ENCODE assay signal across 9 mouse cellular contexts in genomic region chr10:79865801-79866295, GRCm38 (mm10). TPM values are rescaled to one million over a fixed set of nuclear protein-coding genes. Genes with fewer than 3 reads are reported as not detected.
DNase-seq lines count a peak whose midpoint lies in the region; ATAC-seq and TF ChIP-seq lines count a peak whose summit lies in the region.
"Had no signal": no experiment of that assay in that cellular context is flagged by ENCODE, and none has a peak within 500 bp of the region (broad histone marks: within the 10 kb centered on the region; RNA-seq: fewer than 3 reads in every experiment).

No protein-coding gene starts in this region.

- no peaks in the 10 kb centered on the region for H3K27me3 ChIP-seq in heart, embryonic 13.5 days (replicated peaks)
- no peaks in the 10 kb centered on the region for H3K27me3 ChIP-seq in MEL (ENCODE audit: control insufficient read depth in 1 of 2, insufficient read depth in 2 of 2, low read length in 2 of 2)
- no peaks in the 10 kb centered on the region for H3K27me3 ChIP-seq in embryonic facial prominence, embryonic 12.5 days
- H3K27me3 ChIP-seq in kidney, embryonic 15.5 days: no peaks in the 10 kb centered on the region
- H3K27me3 ChIP-seq in stomach, postnatal 0 days (ENCODE audit: control insufficient read depth, insufficient read depth, low read length): no peaks in the 10 kb centered on the region
- H3K27me3 ChIP-seq: liver, embryonic 13.5 days had no signal

- ATAC-seq in heart, embryonic 13.5 days (ENCODE audit: extremely low read depth, insufficient number of reproducible peaks, low FRiP score, low TSS enrichment): no peak
- no peak for ATAC-seq in embryonic facial prominence, embryonic 12.5 days (ENCODE audit: insufficient number of reproducible peaks, insufficient read depth, low FRiP score, low TSS enrichment)
- peak; percentile 10; the same call in 1 of the 2 replicates for ATAC-seq in kidney, embryonic 15.5 days (replicated peaks; ENCODE audit: low FRiP score)
- peak; percentile 31; the same call in 1 of the 2 replicates for ATAC-seq in stomach, postnatal 0 days (ENCODE audit: low FRiP score, low TSS enrichment)

- TF ChIP-seq EP300 in MEL (IDR thresholded peaks at IDR 0.05; ENCODE audit: low read depth in 1 of 2, low read length in 2 of 2): no peak
- no peak for TF ChIP-seq EP300 in stomach, postnatal 0 days (optimal IDR thresholded peaks at IDR 0.05)

- no peak for DNase-seq in heart, postnatal 36 days
- no peak for DNase-seq in MEL (ENCODE audit: low read depth, low spot score)
- no peak for DNase-seq in stomach, postnatal 0 days (ENCODE audit: low spot score)
- DNase-seq in spleen, postnatal 36 days (ENCODE audit: low spot score in 2 of 2): no peak
- no peak for DNase-seq in lung, postnatal 14 days
- DNase-seq: liver, embryonic 13.5 days had no signal

- H3K9ac ChIP-seq in heart, embryonic 13.5 days: 0 out of 2 replicates have a peak overlapping the region, but pooled peaks have one; percentile 38
- no peak overlapping the region for H3K9ac ChIP-seq in MEL (ENCODE audit: control insufficient read depth, low read depth, low read length, poor library complexity, severe bottlenecking)
- H3K9ac ChIP-seq in embryonic facial prominence, embryonic 12.5 days: no peak overlapping the region
- no peak overlapping the region for H3K9ac ChIP-seq in kidney, embryonic 15.5 days
- no peak overlapping the region for H3K9ac ChIP-seq in stomach, postnatal 0 days (ENCODE audit: low read length)
- H3K9ac ChIP-seq: liver, embryonic 13.5 days had no signal

- H3K9me3 ChIP-seq in heart, embryonic 13.5 days: no peaks in the 10 kb centered on the region
- H3K9me3 ChIP-seq in MEL (replicated peaks; ENCODE audit: insufficient read depth, low read length): no peaks in the 10 kb centered on the region
- no peaks in the 10 kb centered on the region for H3K9me3 ChIP-seq in embryonic facial prominence, embryonic 12.5 days
- H3K9me3 ChIP-seq in kidney, embryonic 15.5 days (replicated peaks): no peaks in the 10 kb centered on the region
- H3K9me3 ChIP-seq in stomach, postnatal 0 days (ENCODE audit: control insufficient read depth, low read length): no peaks in the 10 kb centered on the region
- H3K9me3 ChIP-seq: liver, embryonic 13.5 days had no signal

- intact Hi-C loops in heart, postnatal 36 days (cut with DNase I): no loop called here

- H3K4me2 ChIP-seq in heart, embryonic 13.5 days: no peak overlapping the region
- H3K4me2 ChIP-seq in embryonic facial prominence, embryonic 12.5 days (replicated peaks): no peak overlapping the region
- no peak overlapping the region for H3K4me2 ChIP-seq in kidney, embryonic 15.5 days
- H3K4me2 ChIP-seq in stomach, postnatal 0 days (replicated peaks; ENCODE audit: low read depth): no peak overlapping the region
- H3K4me2 ChIP-seq: liver, embryonic 13.5 days had no signal

- peak overlapping the region; percentile 10 for H3K27ac ChIP-seq in heart, embryonic 13.5 days (replicated peaks)
- H3K27ac ChIP-seq in MEL (ENCODE audit: control insufficient read depth, low read depth, low read length): no peak overlapping the region
- 0 out of 2 replicates have a peak overlapping the region, but pooled peaks have one; percentile 43 for H3K27ac ChIP-seq in embryonic facial prominence, embryonic 12.5 days
- H3K27ac ChIP-seq in kidney, embryonic 15.5 days: peak overlapping the region; percentile 59
- H3K27ac ChIP-seq in stomach, postnatal 0 days (replicated peaks): no peak overlapping the region

- peak; percentile 34 for TF ChIP-seq RAD21 in MEL (IDR thresholded peaks at IDR 0.05; ENCODE audit: low read depth, low read length)

- H3K4me1 ChIP-seq in heart, embryonic 13.5 days: peaks cover 11% of the 10 kb centered on the region
- H3K4me1 ChIP-seq in MEL (ENCODE audit: control insufficient read depth in 1 of 2, insufficient read depth in 2 of 2, low read length in 2 of 2): no peaks in the 10 kb centered on the region
- H3K4me1 ChIP-seq in embryonic facial prominence, embryonic 12.5 days: no peaks in the 10 kb centered on the region
- H3K4me1 ChIP-seq in kidney, embryonic 15.5 days: peaks cover 37% of the 10 kb centered on the region
- H3K4me1 ChIP-seq in stomach, postnatal 0 days (replicated peaks; ENCODE audit: control insufficient read depth, insufficient read depth): no peaks in the 10 kb centered on the region

- TF ChIP-seq POLR2A in MEL (IDR thresholded peaks at IDR 0.05; ENCODE audit: control insufficient read depth in 1 of 2, insufficient read depth in 1 of 2, low read depth in 1 of 2, low read length in 2 of 2, poor library complexity in 1 of 2): 0 out of 4 replicates have a peak, but pooled peaks of 1 of the 2 experiments have one; percentile 10

- no peak overlapping the region for H3K4me3 ChIP-seq in heart, embryonic 13.5 days
- H3K4me3 ChIP-seq in MEL (ENCODE audit: control insufficient read depth in 1 of 2, insufficient read depth in 1 of 2, low read depth in 2 of 2, low read length in 2 of 2): no peak overlapping the region
- no peak overlapping the region for H3K4me3 ChIP-seq in embryonic facial prominence, embryonic 12.5 days
- no peak overlapping the region for H3K4me3 ChIP-seq in kidney, embryonic 15.5 days (replicated peaks)
- no peak overlapping the region for H3K4me3 ChIP-seq in stomach, postnatal 0 days (ENCODE audit: low read depth, low read length)
- H3K4me3 ChIP-seq: liver, embryonic 13.5 days had no signal

- 66% methylated on average over 19 of the region's 19 CpGs for WGBS in heart, embryonic 13.5 days
- 70% methylated on average over 19 of the region's 19 CpGs for WGBS in embryonic facial prominence, embryonic 12.5 days
- 65% methylated on average over 19 of the region's 19 CpGs for WGBS in kidney, embryonic 15.5 days
- 66% methylated on average over 19 of the region's 19 CpGs for WGBS in stomach, postnatal 0 days

- TF ChIP-seq CTCF in MEL (IDR thresholded peaks at IDR 0.05 in 2 of 3, conservative IDR thresholded peaks at IDR 0.05 in 1 of 3; ENCODE audit: control insufficient read depth in 1 of 3, insufficient read depth in 1 of 3, low read depth in 2 of 3, low read length in 3 of 3, poor library complexity in 1 of 3, severe bottlenecking in 1 of 3): peak; percentile 29 to 40 (median 34)
- TF ChIP-seq CTCF in stomach, postnatal 0 days (IDR thresholded peaks at IDR 0.05; ENCODE audit: low read depth): peak; percentile 69

- H3K79me2 ChIP-seq in MEL (ENCODE audit: control insufficient read depth, insufficient read depth, low read length, poor library complexity): no peaks in the 10 kb centered on the region; the same call in 1 of the 2 replicates

- H3K36me3 ChIP-seq in heart, embryonic 13.5 days: peaks cover 52% of the 10 kb centered on the region
- H3K36me3 ChIP-seq in MEL (ENCODE audit: control insufficient read depth in 1 of 2, insufficient read depth in 2 of 2, low read length in 2 of 2): peaks cover 0 to 9% of the 10 kb centered on the region in 2 experiments; a peak in 2 of 4 replicates
- H3K36me3 ChIP-seq in embryonic facial prominence, embryonic 12.5 days: peaks cover 83% of the 10 kb centered on the region
- H3K36me3 ChIP-seq in kidney, embryonic 15.5 days: peaks cover 82% of the 10 kb centered on the region
- H3K36me3 ChIP-seq in stomach, postnatal 0 days (ENCODE audit: control insufficient read depth, insufficient read depth, low read length): peaks cover 23% of the 10 kb centered on the region

RNA-seq across cellular contexts. Expression of gene Prtn3, which starts 8.4 kb away (rescaled TPM):
- 2.5 and 2.6 TPM in 2 replicates for polyA plus RNA-seq in heart, embryonic 13.5 days (2015; fragmentation: Nextera tagmentation; extraction: Ambion mirVana)
- total RNA-seq in heart, postnatal 36 days (2021): not detected
- 9.1 and 11.2 TPM in 2 replicates for total RNA-seq in MEL (2012; rRNA removed)
- 10 to 100 TPM in 1 of 2 experiments, not detected in 1; 31.5 TPM for polyA plus RNA-seq in MEL (2012; ENCODE audit: insufficient read depth in 1 of 2, insufficient read length in 2 of 2, low read depth in 1 of 2, low replicate concordance in 2 of 2, missing spikeins in 1 of 2)
- 10.1 and 11.3 TPM in 2 replicates for polyA plus RNA-seq in embryonic facial prominence, embryonic 12.5 days (2016; fragmentation: Nextera tagmentation; extraction: Ambion mirVana)
- polyA plus RNA-seq in kidney, embryonic 15.5 days (2015; fragmentation: Nextera tagmentation; extraction: Ambion mirVana): 7.4 and 8.3 TPM in 2 replicates
- polyA plus RNA-seq in stomach, postnatal 0 days (2015; fragmentation: Nextera tagmentation; extraction: Ambion mirVana): 0.86 and 0.87 TPM in 2 replicates

RNA-seq across cellular contexts. Expression of gene Plppr3, which starts 8.6 kb away (rescaled TPM):
- 15.8 and 16.4 TPM in 2 replicates for polyA plus RNA-seq in heart, embryonic 13.5 days (2015; fragmentation: Nextera tagmentation; extraction: Ambion mirVana)
- not detected for total RNA-seq in heart, postnatal 36 days (2021)
- 0.56 and 0.85 TPM in 2 replicates for total RNA-seq in MEL (2012; rRNA removed)
- polyA plus RNA-seq in MEL (2012; ENCODE audit: insufficient read depth in 1 of 2, insufficient read length in 2 of 2, low read depth in 1 of 2, low replicate concordance in 2 of 2, missing spikeins in 1 of 2): 1 to 10 TPM in 1 of 2 experiments, not detected in 1; 6.2 TPM
- polyA plus RNA-seq in embryonic facial prominence, embryonic 12.5 days (2016; fragmentation: Nextera tagmentation; extraction: Ambion mirVana): 169 and 181 TPM in 2 replicates
- polyA plus RNA-seq in kidney, embryonic 15.5 days (2015; fragmentation: Nextera tagmentation; extraction: Ambion mirVana): 62.1 and 74.5 TPM in 2 replicates
- 5.5 and 7.0 TPM in 2 replicates for polyA plus RNA-seq in stomach, postnatal 0 days (2015; fragmentation: Nextera tagmentation; extraction: Ambion mirVana)

RNA-seq across cellular contexts. Expression of gene Ptbp1, which starts 11.6 kb away (rescaled TPM):
- 122 and 141 TPM in 2 replicates for polyA plus RNA-seq in heart, embryonic 13.5 days (2015; fragmentation: Nextera tagmentation; extraction: Ambion mirVana)
- 10 to 100 TPM; 50.9 to 51.2 TPM for total RNA-seq in heart, postnatal 36 days (2021)
- total RNA-seq in MEL (2012; rRNA removed): 301 and 316 TPM in 2 replicates
- polyA plus RNA-seq in MEL (2012; ENCODE audit: insufficient read depth in 1 of 2, insufficient read length in 2 of 2, low read depth in 1 of 2, low replicate concordance in 2 of 2, missing spikeins in 1 of 2): 100 to 1,000 TPM; 329 to 837 TPM
- 352 and 363 TPM in 2 replicates for polyA plus RNA-seq in embryonic facial prominence, embryonic 12.5 days (2016; fragmentation: Nextera tagmentation; extraction: Ambion mirVana)
- 398 and 438 TPM in 2 replicates for polyA plus RNA-seq in kidney, embryonic 15.5 days (2015; fragmentation: Nextera tagmentation; extraction: Ambion mirVana)
- polyA plus RNA-seq in stomach, postnatal 0 days (2015; fragmentation: Nextera tagmentation; extraction: Ambion mirVana): 99.3 and 103 TPM in 2 replicates

RNA-seq across cellular contexts. Expression of gene Elane, which starts 20.2 kb away (rescaled TPM):
- polyA plus RNA-seq in heart, embryonic 13.5 days (2015; fragmentation: Nextera tagmentation; extraction: Ambion mirVana): 0.25 and 0.96 TPM in 2 replicates
- not detected for total RNA-seq in heart, postnatal 36 days (2021)
- not detected in 2 replicates for total RNA-seq in MEL (2012; rRNA removed)
- polyA plus RNA-seq in MEL (2012; ENCODE audit: insufficient read depth in 1 of 2, insufficient read length in 2 of 2, low read depth in 1 of 2, low replicate concordance in 2 of 2, missing spikeins in 1 of 2): under 1 TPM in 1 of 2 experiments, not detected in 1; 0.07 TPM
- polyA plus RNA-seq in embryonic facial prominence, embryonic 12.5 days (2016; fragmentation: Nextera tagmentation; extraction: Ambion mirVana): 0.33 and 0.55 TPM in 2 replicates
- polyA plus RNA-seq in kidney, embryonic 15.5 days (2015; fragmentation: Nextera tagmentation; extraction: Ambion mirVana): 2.6 and 3.4 TPM in 2 replicates
- polyA plus RNA-seq in stomach, postnatal 0 days (2015; fragmentation: Nextera tagmentation; extraction: Ambion mirVana): 0.30 and 0.55 TPM in 2 replicates

RNA-seq across cellular contexts. Expression of gene Cfd, which starts 24.8 kb away (rescaled TPM):
- polyA plus RNA-seq in heart, embryonic 13.5 days (2015; fragmentation: Nextera tagmentation; extraction: Ambion mirVana): not detected in 2 replicates
- total RNA-seq in heart, postnatal 36 days (2021): 10 to 100 TPM; 11.6 to 63.9 TPM
- total RNA-seq in MEL (2012; rRNA removed): not detected in 2 replicates
- polyA plus RNA-seq in MEL (2012; ENCODE audit: insufficient read depth in 1 of 2, insufficient read length in 2 of 2, low read depth in 1 of 2, low replicate concordance in 2 of 2, missing spikeins in 1 of 2): under 1 TPM in 1 of 2 experiments, not detected in 1; 0.21 TPM
- not detected in 2 replicates for polyA plus RNA-seq in embryonic facial prominence, embryonic 12.5 days (2016; fragmentation: Nextera tagmentation; extraction: Ambion mirVana)
- polyA plus RNA-seq in kidney, embryonic 15.5 days (2015; fragmentation: Nextera tagmentation; extraction: Ambion mirVana): not detected in 2 replicates
- not detected in 2 replicates for polyA plus RNA-seq in stomach, postnatal 0 days (2015; fragmentation: Nextera tagmentation; extraction: Ambion mirVana)
- polyA plus RNA-seq: liver, embryonic 13.5 days had no signal

Comparison
In these comparisons a context has a peak if more than half of its experiments do, and no peak if none do; other contexts are left out.
1. ATAC-seq: peak in kidney, embryonic 15.5 days (single experiment) and stomach, postnatal 0 days (single experiment); none in heart, embryonic 13.5 days (single experiment) and embryonic facial prominence, embryonic 12.5 days (single experiment).
2. H3K27ac ChIP-seq: peak in heart, embryonic 13.5 days (single experiment), embryonic facial prominence, embryonic 12.5 days (single experiment) and kidney, embryonic 15.5 days (single experiment); none in MEL (single experiment) and stomach, postnatal 0 days (single experiment).